Mouse (Mus musculus): ENCODE results near the gene Olfr483. TPM values are rescaled to one million over a fixed set of nuclear protein-coding genes. Genes with fewer than 3 reads are reported as not detected.

Olfr483 gene
- polyA plus RNA-seq (2012; rRNA removed): not detected in 2 replicates

DNA sequence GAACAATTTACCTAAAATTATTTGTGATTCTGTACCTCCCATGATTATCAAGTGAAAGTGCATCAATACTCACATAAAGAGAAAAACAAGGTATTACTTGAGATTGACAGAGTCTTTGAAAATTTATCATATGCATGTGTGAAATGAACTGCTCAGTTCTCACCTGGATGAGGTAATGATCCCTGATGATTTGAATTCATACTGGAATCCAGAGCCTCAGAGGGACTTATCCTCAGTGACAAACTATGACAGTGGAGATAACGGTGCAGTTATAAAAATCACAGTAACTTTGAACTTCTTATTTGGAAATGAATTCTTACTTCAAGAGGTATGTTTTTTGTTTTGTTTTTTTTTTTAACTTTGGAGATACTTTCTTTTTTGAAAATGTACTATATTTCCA is at the start of gene Olfr483:
Gene Olfr483, plus strand, starts transcription at position 301 of the 400 bp plus-strand sequence.
- H3K27ac ChIP-seq (ENCODE audit: insufficient read depth, low read length): no peak within 1 kb of the TSS
- TF ChIP-seq CTCF (IDR thresholded peaks at IDR 0.05; ENCODE audit: extremely low read depth, insufficient read depth, insufficient read length, insufficient replicate concordance) (no peak), POLR2A (IDR thresholded peaks at IDR 0.05; ENCODE audit: low read depth, low read length) (no peak)
- H3K4me3 ChIP-seq (ENCODE audit: extremely low read depth, insufficient read depth, insufficient read length): no peak within 1 kb of the TSS
- DNase-seq (ENCODE audit: low read depth in 1 of 2, low spot score in 2 of 2): no peak
- no peaks in the 10 kb centered on the region for H3K36me3 ChIP-seq (ENCODE audit: control insufficient read depth, insufficient read depth, low read length)
- WGBS: 80% methylated on average over 1 of the region's 1 CpGs
- no peaks in the 10 kb centered on the region for H3K4me1 ChIP-seq (ENCODE audit: control insufficient read depth, insufficient read depth, insufficient read length)
- H3K27me3 ChIP-seq (ENCODE audit: control insufficient read depth, insufficient read depth, low read length): no peaks in the 10 kb centered on the region

- Histone ChIP-seq H3K4me1 (ENCODE audit: control insufficient read depth, insufficient read depth, insufficient read length) (no peaks in the 10 kb centered on the region), H3K4me3 (ENCODE audit: extremely low read depth, insufficient read depth, insufficient read length) (no peak within 1 kb of the TSS), H3K27me3 (ENCODE audit: control insufficient read depth, insufficient read depth, low read length) (no peaks in the 10 kb centered on the region), H3K27ac (ENCODE audit: insufficient read depth, low read length) (no peak within 1 kb of the TSS), H3K36me3 (ENCODE audit: control insufficient read depth, insufficient read depth, low read length) (no peaks in the 10 kb centered on the region)
- 88% methylated on average over 1 of the region's 1 CpGs for WGBS
- DNase-seq (ENCODE audit: low read depth in 1 of 2, low spot score in 2 of 2): no peak
- TF ChIP-seq CTCF (IDR thresholded peaks at IDR 0.05; ENCODE audit: extremely low read depth, insufficient read depth, insufficient read length, insufficient replicate concordance) (no peak), POLR2A (IDR thresholded peaks at IDR 0.05; ENCODE audit: low read depth, low read length) (no peak)
Observed at GRCm38 (mm10) chr7:108067246-108067645, 33.4 kb upstream of the Olfr483 start, which contains the start of gene Olfr480. TSS of gene Olfr480 (minus strand) at chr7:108067346.

- no peak within 1 kb of the TSS for H3K4me3 ChIP-seq (ENCODE audit: extremely low read depth, insufficient read depth, insufficient read length)
- TF ChIP-seq CTCF (IDR thresholded peaks at IDR 0.05; ENCODE audit: extremely low read depth, insufficient read depth, insufficient read length, insufficient replicate concordance) (no peak), POLR2A (IDR thresholded peaks at IDR 0.05; ENCODE audit: low read depth, low read length) (no peak)
- no peaks in the 10 kb centered on the region for H3K27me3 ChIP-seq (ENCODE audit: control insufficient read depth, insufficient read depth, low read length)
- no peak within 1 kb of the TSS for H3K27ac ChIP-seq (ENCODE audit: insufficient read depth, low read length)
- H3K36me3 ChIP-seq (ENCODE audit: control insufficient read depth, insufficient read depth, low read length): no peaks in the 10 kb centered on the region
- no peaks in the 10 kb centered on the region for H3K4me1 ChIP-seq (ENCODE audit: control insufficient read depth, insufficient read depth, insufficient read length)
- no peak for DNase-seq (ENCODE audit: low read depth in 1 of 2, low spot score in 2 of 2)
Observed at GRCm38 (mm10) chr7:108079555-108079954, 21.1 kb upstream of the Olfr483 start, which contains the start of gene Olfr481. TSS of gene Olfr481 (plus strand) at chr7:108079855.

GRCm38 (mm10) chr7:108097486-108097885 is 3.2 kb upstream of the Olfr483 start, which contains the start of gene Olfr482:
TSS of gene Olfr482 (minus strand) at chr7:108097586.
- Histone ChIP-seq H3K4me1 (ENCODE audit: control insufficient read depth, insufficient read depth, insufficient read length) (no peaks in the 10 kb centered on the region), H3K27me3 (ENCODE audit: control insufficient read depth, insufficient read depth, low read length) (no peaks in the 10 kb centered on the region), H3K36me3 (ENCODE audit: control insufficient read depth, insufficient read depth, low read length) (no peaks in the 10 kb centered on the region), H3K27ac (ENCODE audit: insufficient read depth, low read length) (no peak within 1 kb of the TSS), H3K4me3 (ENCODE audit: extremely low read depth, insufficient read depth, insufficient read length) (no peak within 1 kb of the TSS)
- 83% methylated on average over 1 of the region's 1 CpGs for WGBS
- no peak for DNase-seq (ENCODE audit: low read depth in 1 of 2, low spot score in 2 of 2)
- TF ChIP-seq CTCF (IDR thresholded peaks at IDR 0.05; ENCODE audit: extremely low read depth, insufficient read depth, insufficient read length, insufficient replicate concordance) (no peak), POLR2A (IDR thresholded peaks at IDR 0.05; ENCODE audit: low read depth, low read length) (no peak)

DNA sequence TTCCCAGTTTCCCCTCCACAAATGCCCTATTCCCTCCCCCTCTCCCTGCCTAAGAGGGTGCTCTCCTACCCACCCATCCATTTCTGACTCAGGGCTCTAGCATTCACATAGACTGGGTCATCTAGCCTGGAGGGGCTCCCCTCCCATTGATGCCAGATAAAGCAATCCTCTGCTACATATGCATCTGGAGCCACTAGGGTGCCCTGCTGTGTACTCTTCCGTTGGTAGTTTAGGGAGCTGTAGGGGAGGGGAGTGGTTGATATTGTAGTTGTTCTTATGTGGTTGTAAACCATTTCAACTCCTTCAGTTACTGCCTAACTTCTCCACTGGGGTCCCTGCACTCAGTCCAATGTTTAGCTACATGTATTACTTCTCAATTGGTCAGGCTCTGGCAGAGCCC is 20.0 kb downstream of the Olfr483 start:
- H3K4me1 ChIP-seq (ENCODE audit: control insufficient read depth, insufficient read depth, insufficient read length): no peaks in the 10 kb centered on the region
- 13% methylated on average over 1 of the region's 1 CpGs for WGBS

GRCm38 (mm10) chr7:108121416-108121815 is 20.8 kb downstream of the Olfr483 start:
- Histone ChIP-seq H3K4me1 (ENCODE audit: control insufficient read depth, insufficient read depth, insufficient read length) (no peaks in the 10 kb centered on the region), H3K4me3 (ENCODE audit: extremely low read depth, insufficient read depth, insufficient read length) (no peak overlapping the region), H3K27ac (ENCODE audit: insufficient read depth, low read length) (no peak overlapping the region), H3K27me3 (ENCODE audit: control insufficient read depth, insufficient read depth, low read length) (no peaks in the 10 kb centered on the region), H3K36me3 (ENCODE audit: control insufficient read depth, insufficient read depth, low read length) (no peaks in the 10 kb centered on the region)
- no peak for DNase-seq (ENCODE audit: low read depth in 1 of 2, low spot score in 2 of 2)
- TF ChIP-seq CTCF (IDR thresholded peaks at IDR 0.05; ENCODE audit: extremely low read depth, insufficient read depth, insufficient read length, insufficient replicate concordance): no peak
- no peak for TF ChIP-seq POLR2A (IDR thresholded peaks at IDR 0.05; ENCODE audit: low read depth, low read length)
- WGBS: 53% methylated on average over 1 of the region's 1 CpGs

More for the DNA sequence above, 20.0 kb downstream of the Olfr483 start:
- H3K4me3 ChIP-seq (ENCODE audit: extremely low read depth, insufficient read depth, insufficient read length): no peak overlapping the region
- DNase-seq (ENCODE audit: low read depth in 1 of 2, low spot score in 2 of 2): no peak
- H3K27ac ChIP-seq (ENCODE audit: insufficient read depth, low read length): no peak overlapping the region
- TF ChIP-seq POLR2A (IDR thresholded peaks at IDR 0.05; ENCODE audit: low read depth, low read length) (no peak), CTCF (IDR thresholded peaks at IDR 0.05; ENCODE audit: extremely low read depth, insufficient read depth, insufficient read length, insufficient replicate concordance) (no peak)
- H3K36me3 ChIP-seq (ENCODE audit: control insufficient read depth, insufficient read depth, low read length): no peaks in the 10 kb centered on the region
- H3K27me3 ChIP-seq (ENCODE audit: control insufficient read depth, insufficient read depth, low read length): no peaks in the 10 kb centered on the region

DNA sequence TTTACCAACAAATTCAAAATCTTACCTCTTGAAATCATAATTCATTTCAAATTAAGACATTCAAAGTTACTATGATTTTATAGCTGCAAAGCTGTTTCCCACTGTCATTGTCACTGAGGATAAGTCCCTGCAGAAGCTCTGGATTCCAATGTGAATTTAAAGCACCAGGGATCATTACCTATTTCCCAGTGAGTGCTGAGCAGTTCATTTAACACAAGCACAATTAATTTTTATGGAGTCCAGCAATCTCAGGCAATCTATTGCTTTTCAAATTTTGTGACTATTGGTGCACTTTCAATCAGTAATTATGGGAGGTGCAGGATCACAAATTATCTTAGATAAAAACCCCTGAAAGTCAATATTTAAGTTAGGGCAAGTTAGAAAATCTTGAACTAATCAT is 26.7 kb downstream of the Olfr483 start, which contains the start of gene Olfr484:
Gene Olfr484, minus strand, starts transcription at position 101 of the 400 bp plus-strand sequence.
- Histone ChIP-seq H3K4me3 (ENCODE audit: extremely low read depth, insufficient read depth, insufficient read length) (no peak within 1 kb of the TSS), H3K36me3 (ENCODE audit: control insufficient read depth, insufficient read depth, low read length) (no peaks in the 10 kb centered on the region), H3K4me1 (ENCODE audit: control insufficient read depth, insufficient read depth, insufficient read length) (no peaks in the 10 kb centered on the region), H3K27ac (ENCODE audit: insufficient read depth, low read length) (no peak within 1 kb of the TSS), H3K27me3 (ENCODE audit: control insufficient read depth, insufficient read depth, low read length) (no peaks in the 10 kb centered on the region)
- TF ChIP-seq POLR2A (IDR thresholded peaks at IDR 0.05; ENCODE audit: low read depth, low read length) (no peak), CTCF (IDR thresholded peaks at IDR 0.05; ENCODE audit: extremely low read depth, insufficient read depth, insufficient read length, insufficient replicate concordance) (no peak)
- no peak for DNase-seq (ENCODE audit: low read depth in 1 of 2, low spot score in 2 of 2)

Other genes starting within 250 kb of the Olfr483 start
- not detected in 2 replicates for gene Olfr472, start 202.9 kb upstream of the Olfr483 start, polyA plus RNA-seq (2012; rRNA removed)
- gene Olfr473, start 170.4 kb upstream of the Olfr483 start, polyA plus RNA-seq (2012; rRNA removed): not detected in 2 replicates
- not detected in 2 replicates for gene Olfr474, start 146.2 kb upstream of the Olfr483 start, polyA plus RNA-seq (2012; rRNA removed)
- gene Olfr476, start 136.0 kb upstream of the Olfr483 start, polyA plus RNA-seq (2012; rRNA removed): not detected in 2 replicates
- gene Olfr477, start 114.2 kb upstream of the Olfr483 start, polyA plus RNA-seq (2012; rRNA removed): not detected in 2 replicates
- not detected in 2 replicates for gene Olfr478, start 66.9 kb upstream of the Olfr483 start, polyA plus RNA-seq (2012; rRNA removed)
- not detected in 2 replicates for gene Olfr479, start 50.2 kb upstream of the Olfr483 start, polyA plus RNA-seq (2012; rRNA removed)
- not detected in 2 replicates for gene Olfr480, start 33.5 kb upstream of the Olfr483 start, polyA plus RNA-seq (2012; rRNA removed)
- not detected in 2 replicates for gene Olfr481, start 21.0 kb upstream of the Olfr483 start, polyA plus RNA-seq (2012; rRNA removed)
- gene Olfr482, start 3.3 kb upstream of the Olfr483 start, polyA plus RNA-seq (2012; rRNA removed): not detected in 2 replicates
- gene Olfr484, start 26.6 kb downstream of the Olfr483 start, polyA plus RNA-seq (2012; rRNA removed): not detected in 2 replicates
- not detected in 2 replicates for gene Olfr485, start 59.0 kb downstream of the Olfr483 start, polyA plus RNA-seq (2012; rRNA removed)
- not detected in 2 replicates for gene Olfr486, start 71.9 kb downstream of the Olfr483 start, polyA plus RNA-seq (2012; rRNA removed)
- not detected in 2 replicates for gene Olfr487, start 113.8 kb downstream of the Olfr483 start, polyA plus RNA-seq (2012; rRNA removed)
- not detected in 2 replicates for gene Olfr488, start 157.5 kb downstream of the Olfr483 start, polyA plus RNA-seq (2012; rRNA removed)
- gene Olfr490, start 188.1 kb downstream of the Olfr483 start, polyA plus RNA-seq (2012; rRNA removed): not detected in 2 replicates
- gene Olfr491, start 212.6 kb downstream of the Olfr483 start, polyA plus RNA-seq (2012; rRNA removed): not detected in 2 replicates
- gene Olfr492, start 222.8 kb downstream of the Olfr483 start, polyA plus RNA-seq (2012; rRNA removed): not detected in 2 replicates
- not detected in 2 replicates for gene Olfr493, start 246.1 kb downstream of the Olfr483 start, polyA plus RNA-seq (2012; rRNA removed)